Mouse (Mus musculus) intestine, postnatal 0 days (tissue): ENCODE results near the gene Zfp593. TPM values are rescaled to one million over a fixed set of nuclear protein-coding genes. Genes with fewer than 3 reads are reported as not detected.
A peak's percentile ranks its signal among the peaks of the same experiment; 100 is the strongest.
"Not testable (repeated sequence)": the region's sequence is repeated elsewhere in the genome, so short reads cannot be mapped to it uniquely, and the experiment has no call there.

ENCODE experiments used
- ATAC-seq: fragments of 200-750 bp; cut with Nextera tagmentation; 2 replicates; pipeline ENCODE4 v1.8.0; 2017; ENCODE audit warnings: mild to moderate bottlenecking, moderate TSS enrichment, moderate library complexity
- H3K27ac ChIP-seq: fragments of 300-500 bp; sonication (generic); 2 replicates; pipeline ENCODE4 v1.5.1; 2014; ENCODE audit warnings: mild to moderate bottlenecking, low read depth, low read length, moderate library complexity
- H3K27me3 ChIP-seq: fragments of 300-500 bp; sonication (generic); replicated peaks from 2 replicates; pipeline ENCODE4 v1.6.1; 2014; ENCODE audit warnings: low read length, mixed read lengths; ENCODE audit not compliant: control insufficient read depth, insufficient read depth
- H3K36me3 ChIP-seq: fragments of 300-500 bp; sonication (generic); 2 replicates; pipeline ENCODE4 v1.6.1; 2014; ENCODE audit warnings: mild to moderate bottlenecking, moderate library complexity; ENCODE audit not compliant: control insufficient read depth, insufficient read depth
- H3K4me1 ChIP-seq: fragments of 300-500 bp; sonication (generic); replicated peaks from 2 replicates; pipeline ENCODE4 v1.6.1; 2014; ENCODE audit warnings: antibody characterized with exemption, low read length, mixed read lengths; ENCODE audit not compliant: control insufficient read depth, insufficient read depth
- H3K4me2 ChIP-seq: fragments of 300-500 bp; sonication (generic); replicated peaks from 2 replicates; pipeline ENCODE4 v1.6.1; 2014; ENCODE audit warnings: low read depth, mild to moderate bottlenecking, moderate library complexity
- H3K4me3 ChIP-seq: fragments of 300-500 bp; sonication (generic); 2 replicates; pipeline ENCODE4 v1.5.1; 2014; ENCODE audit warnings: low read depth, low read length
- H3K9ac ChIP-seq: fragments of 300-500 bp; sonication (generic); 2 replicates; pipeline ENCODE4 v1.6.1; 2014; ENCODE audit warnings: mild to moderate bottlenecking, low read depth, low read length
- H3K9me3 ChIP-seq: fragments of 300-500 bp; sonication (generic); 2 replicates; pipeline ENCODE4 v1.6.1; 2016; ENCODE audit warnings: mixed run types; ENCODE audit not compliant: control insufficient read depth
- CTCF ChIP-seq: sonication (generic); IDR thresholded peaks from 2 replicates; pipeline ENCODE4 v1.5.1; 2016; ENCODE audit warnings: low read depth, mild to moderate bottlenecking, control low read depth, antibody characterized with exemption, moderate library complexity
- WGBS: fragments of 180-500 bp; shearing (Covaris S2); extraction: QIAGEN DNeasy Blood & Tissue Kit; methylation state at CpG from one replicate; pipeline ENCODE4 v1.1.7; 2014; 5-methylcytosine and 5-hydroxymethylcytosine counted together
- polyA plus RNA-seq: library from polyadenylated mRNA; unstranded; fragments of >200 nt; fragmentation: Nextera tagmentation; extraction: Ambion mirVana; gene quantifications from 2 replicates; pipeline ENCODE4 v1.2.1, GENCODE M21; 2015

Zfp593 gene
- polyA plus RNA-seq, 1 experiment from 2014 or later = 9.4 TPM

GRCm38 (mm10) chr4:134272731-134273416 lies 27.5 kb upstream of the Zfp593 start:
- H3K9me3 ChIP-seq = no peaks in the 10 kb centered on the region
- H3K4me3 ChIP-seq = peak overlapping the region; percentile 13
- no peak for TF ChIP-seq CTCF
- 13% methylated on average over 12 of the region's 13 CpGs for WGBS
- no peaks in the 10 kb centered on the region for H3K27me3 ChIP-seq
- peak overlapping the region; percentile 52 for H3K4me2 ChIP-seq
- H3K27ac ChIP-seq = no peak overlapping the region
- peaks cover 15% of the 10 kb centered on the region for H3K36me3 ChIP-seq
- H3K9ac ChIP-seq = peak overlapping the region; percentile 13; the same call in 1 of the 2 replicates
- H3K4me1 ChIP-seq = 0 out of 2 replicates have a peak, but pooled peaks cover 6% of the 10 kb centered on the region
- ATAC-seq = 0 out of 2 replicates have a peak, but pooled peaks have one; percentile 25

GRCm38 (mm10) chr4:134271979-134272378 lies 26.6 kb upstream of the Zfp593 start:
- Histone ChIP-seq H3K36me3 (peaks cover 8% of the 10 kb centered on the region), H3K4me2 (no peak overlapping the region), H3K4me1 (0 out of 2 replicates have a peak, but pooled peaks cover 6% of the 10 kb centered on the region), H3K27me3 (no peaks in the 10 kb centered on the region), H3K9ac (no peak overlapping the region), H3K4me3 (no peak overlapping the region), H3K9me3 (no peaks in the 10 kb centered on the region), H3K27ac (no peak overlapping the region)
- TF ChIP-seq CTCF = no peak
- WGBS = 86% methylated on average over 7 of the region's 7 CpGs
- ATAC-seq = no peak

GRCm38 (mm10) chr4:134269622-134270021 lies 24.2 kb upstream of the Zfp593 start:
- H3K4me2 ChIP-seq, H3K27me3 ChIP-seq, H3K27ac ChIP-seq, H3K36me3 ChIP-seq, H3K9me3 ChIP-seq, H3K4me1 ChIP-seq, H3K4me3 ChIP-seq, ATAC-seq, H3K9ac ChIP-seq: not testable (repeated sequence)
- TF ChIP-seq CTCF = peak; percentile 58

GRCm38 (mm10) chr4:134268102-134268655 lies 22.8 kb upstream of the Zfp593 start:
- H3K27ac ChIP-seq = no peak overlapping the region
- 83% methylated on average over 19 of the region's 19 CpGs for WGBS
- no peak overlapping the region for H3K4me2 ChIP-seq
- H3K9ac ChIP-seq = no peak overlapping the region
- no peaks in the 10 kb centered on the region for H3K27me3 ChIP-seq
- H3K9me3 ChIP-seq = peaks cover 4% of the 10 kb centered on the region; the same call in 1 of the 2 replicates
- no peak overlapping the region for H3K4me3 ChIP-seq
- peak; percentile 24; the same call in 1 of the 2 replicates for TF ChIP-seq CTCF
- ATAC-seq = no peak
- 0 out of 2 replicates have a peak, but pooled peaks cover 6% of the 10 kb centered on the region for H3K4me1 ChIP-seq
- no peaks in the 10 kb centered on the region for H3K36me3 ChIP-seq

GRCm38 (mm10) chr4:134265860-134266585 lies 20.6 kb upstream of the Zfp593 start:
- Histone ChIP-seq H3K9me3 (peaks cover 4% of the 10 kb centered on the region; the same call in 1 of the 2 replicates), H3K4me1 (0 out of 2 replicates have a peak, but pooled peaks cover 6% of the 10 kb centered on the region), H3K27ac (no peak overlapping the region), H3K4me2 (no peak overlapping the region), H3K4me3 (no peak overlapping the region), H3K9ac (no peak overlapping the region), H3K36me3 (no peaks in the 10 kb centered on the region), H3K27me3 (no peaks in the 10 kb centered on the region)
- TF ChIP-seq CTCF = 0 out of 2 replicates have a peak, but pooled peaks have one; percentile 16
- ATAC-seq = no peak
- WGBS = 69% methylated on average over 9 of the region's 9 CpGs

GRCm38 (mm10) chr4:134263191-134263590 lies 17.8 kb upstream of the Zfp593 start:
- Histone ChIP-seq H3K27me3 (no peaks in the 10 kb centered on the region), H3K36me3 (no peaks in the 10 kb centered on the region), H3K4me2 (no peak overlapping the region), H3K9me3 (peaks cover 4% of the 10 kb centered on the region; the same call in 1 of the 2 replicates), H3K9ac (no peak overlapping the region), H3K4me3 (no peak overlapping the region), H3K27ac (no peak overlapping the region), H3K4me1 (no peaks in the 10 kb centered on the region)
- 28% methylated on average over 6 of the region's 6 CpGs for WGBS
- ATAC-seq = 0 out of 2 replicates have a peak, but pooled peaks have one; percentile 41
- peak; percentile 91 for TF ChIP-seq CTCF
